Mouse (Mus musculus) spleen, adult 10 weeks (tissue): ENCODE results near the gene Tmem177. TPM values are rescaled to one million over a fixed set of nuclear protein-coding genes. Genes with fewer than 3 reads are reported as not detected.

Source experiments
- polyA plus RNA-seq: library from polyadenylated mRNA; stranded (reverse); fragments of 350-450 nt; fragmentation: Illumina TruSeq; extraction: RNeasy Lipid Tissue Mini Kit (QIAGEN cat#74804); gene quantifications from one replicate; pipeline ENCODE4 v1.2.3, GENCODE M21; 2015; ENCODE audit warnings: low replicate concordance; ENCODE audit not compliant: insufficient read depth

The Tmem177 gene
- 5.5 TPM for polyA plus RNA-seq

DNA sequence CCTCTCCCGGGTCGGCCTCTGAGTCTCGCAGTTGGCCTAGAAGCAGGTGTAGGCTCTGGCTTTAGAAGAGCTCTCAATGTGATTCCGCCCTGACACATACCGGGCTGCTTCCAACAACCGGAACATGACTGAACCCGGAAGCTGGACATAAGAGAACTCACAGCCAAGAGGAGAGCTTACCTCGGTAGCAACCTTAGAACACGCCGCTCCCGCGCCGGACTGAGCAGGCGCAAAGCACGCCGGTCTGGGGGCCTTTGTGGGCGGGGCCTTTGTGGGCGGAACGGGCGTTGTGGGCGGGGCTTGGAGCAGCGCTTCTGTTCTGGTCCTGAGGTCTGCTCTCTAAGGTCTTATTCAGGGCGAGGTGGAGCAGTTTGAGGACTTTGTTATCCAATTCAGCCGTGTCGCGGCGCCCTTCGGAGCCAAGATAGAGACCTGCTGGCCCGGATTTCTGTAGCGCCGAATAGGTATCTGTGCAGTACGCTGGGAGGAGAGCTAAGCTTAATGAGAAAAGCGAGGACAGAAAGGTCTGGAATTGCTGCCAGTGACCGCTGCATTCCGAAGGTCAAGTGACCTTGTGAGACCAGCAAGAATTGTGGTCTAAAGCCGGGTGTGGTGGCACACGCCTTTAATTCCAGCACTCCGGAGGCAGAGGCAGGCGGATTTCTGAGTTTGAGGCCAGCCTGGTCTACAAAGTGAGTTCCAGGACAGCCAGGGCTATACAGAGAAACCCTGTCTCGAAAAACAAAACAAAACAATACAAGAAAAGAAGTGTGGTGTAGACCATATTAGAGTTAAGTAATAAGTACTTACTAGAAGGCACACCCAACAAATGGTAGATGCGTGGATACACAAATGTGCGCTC, at the start of gene Tmem177:
TSS of gene Tmem177 (minus strand) at position 256 of the 862 bp plus-strand sequence.

Other genes with a start within 250 kb of the Tmem177 start
- gene Ptpn4, start 75.6 kb downstream of the Tmem177 start, polyA plus RNA-seq: 16.3 TPM
- not detected for gene Cfap221, start 84.0 kb upstream of the Tmem177 start, polyA plus RNA-seq
- not detected for gene Sctr, start 93.7 kb upstream of the Tmem177 start, polyA plus RNA-seq
- 3.6 TPM for gene Tmem37, start 160.9 kb upstream of the Tmem177 start, polyA plus RNA-seq
- 168 TPM for gene Dbi, start 207.9 kb upstream of the Tmem177 start, polyA plus RNA-seq
- gene 3110009E18Rik, start 208.0 kb upstream of the Tmem177 start, polyA plus RNA-seq: 17.9 TPM